Mouse (Mus musculus) forebrain, embryonic 15.5 days (tissue): ENCODE data around the gene Wdr83os. TPM values are rescaled to one million over a fixed set of nuclear protein-coding genes. Genes with fewer than 3 reads are reported as not detected.
A peak's percentile ranks its signal among the peaks of the same experiment; 100 is the strongest.
"Not testable (repeated sequence)": the region's sequence is repeated elsewhere in the genome, so short reads cannot be mapped to it uniquely, and the experiment has no call there.

ENCODE experiments used
- ATAC-seq: fragments of 200-750 bp; cut with Nextera tagmentation; replicated peaks from 2 replicates; pipeline ENCODE4 v1.8.0; 2017; ENCODE audit warnings: mild to moderate bottlenecking, moderate TSS enrichment, moderate library complexity
- H3K27ac ChIP-seq: fragments of 300-500 bp; sonication (generic); replicated peaks from 2 replicates; pipeline ENCODE4 v1.5.1; 2015; ENCODE audit warnings: mild to moderate bottlenecking, inconsistent platforms
- H3K27me3 ChIP-seq: fragments of 300-500 bp; sonication (generic); 2 replicates; pipeline ENCODE4 v1.6.1; 2015; ENCODE audit warnings: inconsistent platforms
- H3K36me3 ChIP-seq: fragments of 300-500 bp; sonication (generic); 2 replicates; pipeline ENCODE4 v1.6.1; 2015; ENCODE audit warnings: mild to moderate bottlenecking, inconsistent platforms
- H3K4me1 ChIP-seq: fragments of 300-500 bp; sonication (generic); 2 replicates; pipeline ENCODE4 v1.6.1; 2015; ENCODE audit warnings: inconsistent platforms
- H3K4me2 ChIP-seq: fragments of 300-500 bp; sonication (generic); replicated peaks from 2 replicates; pipeline ENCODE4 v1.6.1; 2015; ENCODE audit warnings: mild to moderate bottlenecking, inconsistent platforms
- H3K4me3 ChIP-seq: fragments of 300-500 bp; sonication (generic); 2 replicates; pipeline ENCODE4 v1.5.1; 2015; ENCODE audit warnings: mild to moderate bottlenecking, inconsistent platforms
- H3K9ac ChIP-seq: fragments of 300-500 bp; sonication (generic); replicated peaks from 2 replicates; pipeline ENCODE4 v1.6.1; 2015; ENCODE audit warnings: mild to moderate bottlenecking, inconsistent platforms
- H3K9me3 ChIP-seq: fragments of 300-500 bp; sonication (generic); 2 replicates; pipeline ENCODE4 v1.6.1; 2016; ENCODE audit warnings: inconsistent platforms
- WGBS: fragments of 180-500 bp; shearing (Covaris S2); methylation state at CpG from one replicate; pipeline ENCODE4 v1.1.7; 2015; ENCODE audit warnings: mixed read lengths; 5-methylcytosine and 5-hydroxymethylcytosine counted together
- polyA plus RNA-seq: library from polyadenylated mRNA; unstranded; fragments of >200 nt; fragmentation: Nextera tagmentation; extraction: Ambion mirVana; gene quantifications from 2 replicates; pipeline ENCODE4 v1.2.1, GENCODE M21; 2015

Gene Wdr83os
- polyA plus RNA-seq, 1 experiment from 2014 or later: 120 TPM

GRCm38 (mm10) chr8:85074617-85075016 is 5.9 kb upstream of the Wdr83os start:
- H3K9me3 ChIP-seq: no peaks in the 10 kb centered on the region
- no peak overlapping the region for H3K4me2 ChIP-seq
- no peak overlapping the region for H3K27ac ChIP-seq
- H3K4me1 ChIP-seq: peaks cover 25% of the 10 kb centered on the region
- no peak for ATAC-seq
- H3K36me3 ChIP-seq: peaks cover 42% of the 10 kb centered on the region
- no peaks in the 10 kb centered on the region for H3K27me3 ChIP-seq
- 93% methylated on average over 10 of the region's 10 CpGs for WGBS
- no peak overlapping the region for H3K4me3 ChIP-seq
- no peak overlapping the region for H3K9ac ChIP-seq

GRCm38 (mm10) chr8:85076001-85076400 is 4.5 kb upstream of the Wdr83os start:
- Histone ChIP-seq H3K4me3 (no peak overlapping the region), H3K9ac (no peak overlapping the region), H3K27me3 (no peaks in the 10 kb centered on the region), H3K4me1 (peaks cover 25% of the 10 kb centered on the region), H3K4me2 (no peak overlapping the region), H3K27ac (no peak overlapping the region), H3K36me3 (peaks cover 42% of the 10 kb centered on the region), H3K9me3 (no peaks in the 10 kb centered on the region)
- WGBS: 74% methylated on average over 9 of the region's 9 CpGs
- no peak for ATAC-seq

- no peak overlapping the region for H3K9ac ChIP-seq
- H3K4me2 ChIP-seq: no peak overlapping the region
These were observed 3.5 kb upstream of the Wdr83os start for GRCm38 (mm10) chr8:85076993-85077392.

GRCm38 (mm10) chr8:85080214-85080531 is 367 bp upstream of the Wdr83os start:
- peak overlapping the region; percentile 77 for H3K4me3 ChIP-seq
- ATAC-seq: no peak
- H3K27ac ChIP-seq: peak overlapping the region; percentile 69
- H3K36me3 ChIP-seq: peaks cover 24% of the 10 kb centered on the region
- H3K9ac ChIP-seq: peak overlapping the region; percentile 86
- peak overlapping the region; percentile 96 for H3K4me2 ChIP-seq
- H3K4me1 ChIP-seq: peaks cover 37% of the 10 kb centered on the region
- under 1% methylated on average over 25 of the region's 25 CpGs for WGBS
- H3K9me3 ChIP-seq: no peaks in the 10 kb centered on the region
- H3K27me3 ChIP-seq: no peaks in the 10 kb centered on the region

More at GRCm38 (mm10) chr8:85076993-85077392, 3.5 kb upstream of the Wdr83os start:
- Histone ChIP-seq H3K36me3 (peaks cover 42% of the 10 kb centered on the region), H3K4me1 (peaks cover 30% of the 10 kb centered on the region), H3K9me3 (no peaks in the 10 kb centered on the region), H3K4me3 (no peak overlapping the region), H3K27me3 (no peaks in the 10 kb centered on the region), H3K27ac (peak overlapping the region; percentile 43; the same call in 1 of the 2 replicates)
- 0 out of 2 replicates have a peak, but pooled peaks have one; percentile 30 for ATAC-seq
- WGBS: 0% methylated on average over 2 of the region's 2 CpGs

GRCm38 (mm10) chr8:85081216-85081555 is 646 bp downstream of the Wdr83os start, which contains the start of gene Wdr83:
Gene Wdr83, minus strand, starts transcription at chr8:85081306.
- peak within 1 kb of the TSS; percentile 69 for H3K27ac ChIP-seq

GRCm38 (mm10) chr8:85082169-85082568 is 1.6 kb downstream of the Wdr83os start:
- Histone ChIP-seq H3K4me2 (0 out of 2 replicates have a peak overlapping the region, but pooled peaks have one; percentile 96), H3K36me3 (peaks cover 17% of the 10 kb centered on the region), H3K4me1 (peaks cover 37% of the 10 kb centered on the region)
- H3K4me3 ChIP-seq, H3K9me3 ChIP-seq, ATAC-seq, H3K27ac ChIP-seq, H3K27me3 ChIP-seq, H3K9ac ChIP-seq: not testable (repeated sequence)
- 97% methylated on average over 4 of the region's 4 CpGs for WGBS

More at GRCm38 (mm10) chr8:85081216-85081555, 646 bp downstream of the Wdr83os start, which contains the start of gene Wdr83:
- Histone ChIP-seq H3K9me3 (no peaks in the 10 kb centered on the region), H3K9ac (peak within 1 kb of the TSS; percentile 86), H3K4me2 (peak within 1 kb of the TSS; percentile 96), H3K4me3 (peak within 1 kb of the TSS; percentile 77), H3K36me3 (peaks cover 19% of the 10 kb centered on the region), H3K27me3 (no peaks in the 10 kb centered on the region), H3K4me1 (peaks cover 37% of the 10 kb centered on the region)
- ATAC-seq: peak; percentile 30; the same call in 1 of the 2 replicates
- WGBS: 3% methylated on average over 9 of the region's 9 CpGs

GRCm38 (mm10) chr8:85083108-85083813 is 2.7 kb downstream of the Wdr83os start, which contains the start of gene Man2b1:
Gene Man2b1, plus strand, starts transcription at chr8:85083270.
- Histone ChIP-seq H3K9ac (peak within 1 kb of the TSS; percentile 74), H3K4me2 (peak within 1 kb of the TSS; percentile 89), H3K9me3 (no peaks in the 10 kb centered on the region), H3K27ac (no peak within 1 kb of the TSS), H3K4me3 (peak within 1 kb of the TSS; percentile 67), H3K4me1 (peaks cover 37% of the 10 kb centered on the region), H3K36me3 (peaks cover 17% of the 10 kb centered on the region), H3K27me3 (no peaks in the 10 kb centered on the region)
- ATAC-seq: peak; percentile 87
- under 1% methylated on average over 30 of the region's 30 CpGs for WGBS

GRCm38 (mm10) chr8:85084633-85085032 is 4.1 kb downstream of the Wdr83os start:
- 86% methylated on average over 8 of the region's 8 CpGs for WGBS
- no peaks in the 10 kb centered on the region for H3K9me3 ChIP-seq
- H3K27me3 ChIP-seq: no peaks in the 10 kb centered on the region
- H3K4me1 ChIP-seq: peaks cover 33% of the 10 kb centered on the region
- H3K36me3 ChIP-seq: peaks cover 10% of the 10 kb centered on the region
- no peak for ATAC-seq
- no peak overlapping the region for H3K4me3 ChIP-seq
- no peak overlapping the region for H3K27ac ChIP-seq
- H3K4me2 ChIP-seq: no peak overlapping the region
- no peak overlapping the region for H3K9ac ChIP-seq

- Histone ChIP-seq H3K4me3 (no peak overlapping the region), H3K27me3 (no peaks in the 10 kb centered on the region), H3K4me1 (peaks cover 26% of the 10 kb centered on the region), H3K27ac (no peak overlapping the region), H3K36me3 (peaks cover 10% of the 10 kb centered on the region), H3K9me3 (no peaks in the 10 kb centered on the region), H3K4me2 (no peak overlapping the region), H3K9ac (no peak overlapping the region)
- WGBS: 75% methylated on average over 3 of the region's 3 CpGs
- no peak for ATAC-seq
These were observed 5.7 kb downstream of the Wdr83os start for GRCm38 (mm10) chr8:85086238-85086637.

- Histone ChIP-seq H3K27me3 (no peaks in the 10 kb centered on the region), H3K36me3 (peaks cover 10% of the 10 kb centered on the region), H3K4me2 (no peak overlapping the region), H3K4me3 (no peak overlapping the region), H3K4me1 (peaks cover 6% of the 10 kb centered on the region), H3K27ac (no peak overlapping the region), H3K9me3 (no peaks in the 10 kb centered on the region), H3K9ac (no peak overlapping the region)
- 72% methylated on average over 2 of the region's 2 CpGs for WGBS
- no peak for ATAC-seq
These were observed 8.2 kb downstream of the Wdr83os start for GRCm38 (mm10) chr8:85088771-85089170.

GRCm38 (mm10) chr8:85090856-85091255 is 10.3 kb downstream of the Wdr83os start:
- H3K9ac ChIP-seq: no peak overlapping the region
- no peak overlapping the region for H3K4me2 ChIP-seq
- no peaks in the 10 kb centered on the region for H3K9me3 ChIP-seq
- no peak for ATAC-seq
- H3K4me3 ChIP-seq: no peak overlapping the region
- H3K4me1 ChIP-seq: no peaks in the 10 kb centered on the region
- H3K36me3 ChIP-seq: peaks cover 18% of the 10 kb centered on the region
- H3K27me3 ChIP-seq: no peaks in the 10 kb centered on the region
- H3K27ac ChIP-seq: no peak overlapping the region
- WGBS: 93% methylated on average over 11 of the region's 11 CpGs

GRCm38 (mm10) chr8:85091526-85092090 is 11.1 kb downstream of the Wdr83os start:
- no peak overlapping the region for H3K4me2 ChIP-seq
- no peaks in the 10 kb centered on the region for H3K27me3 ChIP-seq
- H3K9ac ChIP-seq: no peak overlapping the region
- H3K4me1 ChIP-seq: no peaks in the 10 kb centered on the region
- WGBS: 34% methylated on average over 21 of the region's 21 CpGs
- no peak overlapping the region for H3K4me3 ChIP-seq
- no peak overlapping the region for H3K27ac ChIP-seq
- H3K36me3 ChIP-seq: peaks cover 19% of the 10 kb centered on the region
- ATAC-seq: no peak; the same call in 1 of the 2 replicates
- H3K9me3 ChIP-seq: no peaks in the 10 kb centered on the region
